Mouse (Mus musculus) stomach, postnatal 0 days (tissue): ENCODE measurements around the gene Ankrd33b. TPM values are rescaled to one million over a fixed set of nuclear protein-coding genes. Genes with fewer than 3 reads are reported as not detected.
A peak's percentile ranks its signal among the peaks of the same experiment; 100 is the strongest.

Source experiments
- ATAC-seq: fragments of 200-750 bp; cut with Nextera tagmentation; 2 replicates; pipeline ENCODE4 v1.8.0; 2017; ENCODE audit not compliant: low FRiP score, low TSS enrichment
- DNase-seq: peaks from one replicate; pipeline ENCODE4 v3.0.0-alpha.2; 2016; ENCODE audit warnings: low spot score
- H3K27ac ChIP-seq: fragments of 300-500 bp; sonication (generic); replicated peaks from 2 replicates; pipeline ENCODE4 v1.5.1; 2014; ENCODE audit warnings: mild to moderate bottlenecking, control low read depth
- H3K27me3 ChIP-seq: fragments of 300-500 bp; sonication (generic); 2 replicates; pipeline ENCODE4 v1.6.1; 2014; ENCODE audit warnings: low read length; ENCODE audit not compliant: control insufficient read depth, insufficient read depth
- H3K36me3 ChIP-seq: fragments of 300-500 bp; sonication (generic); 2 replicates; pipeline ENCODE4 v1.6.1; 2014; ENCODE audit warnings: low read length, mixed read lengths; ENCODE audit not compliant: control insufficient read depth, insufficient read depth
- H3K4me1 ChIP-seq: fragments of 300-500 bp; sonication (generic); replicated peaks from 2 replicates; pipeline ENCODE4 v1.6.1; 2014; ENCODE audit warnings: antibody characterized with exemption; ENCODE audit not compliant: control insufficient read depth, insufficient read depth
- H3K4me2 ChIP-seq: fragments of 300-500 bp; sonication (generic); replicated peaks from 2 replicates; pipeline ENCODE4 v1.6.1; 2014; ENCODE audit warnings: low read depth, mild to moderate bottlenecking, control low read depth, moderate library complexity
- H3K4me3 ChIP-seq: fragments of 300-500 bp; sonication (generic); 2 replicates; pipeline ENCODE4 v1.5.1; 2014; ENCODE audit warnings: low read depth, low read length, control low read depth
- H3K9ac ChIP-seq: fragments of 300-500 bp; sonication (generic); 2 replicates; pipeline ENCODE4 v1.6.1; 2014; ENCODE audit warnings: mild to moderate bottlenecking, low read length, control low read depth, mixed read lengths
- H3K9me3 ChIP-seq: fragments of 300-500 bp; sonication (generic); 2 replicates; pipeline ENCODE4 v1.6.1; 2016; ENCODE audit warnings: low read length; ENCODE audit not compliant: control insufficient read depth
- CTCF ChIP-seq: IDR thresholded peaks from 2 replicates; pipeline ENCODE4 v1.5.1; 2016; ENCODE audit warnings: antibody characterized with exemption, low read depth, mild to moderate bottlenecking, moderate library complexity
- EP300 ChIP-seq: optimal IDR thresholded peaks from 2 replicates; pipeline ENCODE3; 2016; ENCODE audit warnings: antibody characterized with exemption
- WGBS: fragments of 180-500 bp; shearing (Covaris S2); extraction: QIAGEN DNeasy Blood & Tissue Kit; methylation state at CpG from one replicate; pipeline ENCODE4 v1.1.7; 2014; 5-methylcytosine and 5-hydroxymethylcytosine counted together
- polyA plus RNA-seq: library from polyadenylated mRNA; unstranded; fragments of >200 nt; fragmentation: Nextera tagmentation; extraction: Ambion mirVana; gene quantifications from 2 replicates; pipeline ENCODE4 v1.2.1, GENCODE M21; 2015

The Ankrd33b gene
- polyA plus RNA-seq, 1 experiment from 2014 or later: 0.41 TPM

DNA sequence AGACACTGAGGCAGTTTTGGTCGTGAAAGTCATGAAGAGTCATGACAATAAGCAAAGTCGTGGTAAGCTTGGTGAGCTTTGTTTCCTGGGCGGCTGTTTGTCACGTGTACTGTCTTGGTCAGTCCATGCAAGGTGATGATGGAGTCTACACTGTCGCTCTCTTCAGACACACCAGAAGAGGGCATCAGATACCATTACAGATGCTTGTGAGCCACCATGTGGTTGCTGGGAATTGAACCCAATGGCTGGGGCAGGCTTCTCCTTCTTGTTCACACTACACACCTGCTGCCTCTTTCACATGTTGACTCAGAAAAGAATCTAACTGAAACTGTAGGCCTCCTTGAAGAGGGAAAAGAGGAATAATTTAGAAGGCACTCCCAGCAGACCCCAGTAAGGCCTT, 19.3 kb downstream of the Ankrd33b start:
- DNase-seq (no peak), ATAC-seq (no peak)
- Histone ChIP-seq H3K4me2 (no peak overlapping the region), H3K27ac (no peak overlapping the region), H3K4me3 (no peak overlapping the region), H3K4me1 (no peaks in the 10 kb centered on the region), H3K9me3 (no peaks in the 10 kb centered on the region), H3K9ac (no peak overlapping the region), H3K27me3 (no peaks in the 10 kb centered on the region), H3K36me3 (no peaks in the 10 kb centered on the region)
- TF ChIP-seq EP300 (no peak), CTCF (no peak)
- 81% methylated on average over 5 of the region's 5 CpGs for WGBS

DNA sequence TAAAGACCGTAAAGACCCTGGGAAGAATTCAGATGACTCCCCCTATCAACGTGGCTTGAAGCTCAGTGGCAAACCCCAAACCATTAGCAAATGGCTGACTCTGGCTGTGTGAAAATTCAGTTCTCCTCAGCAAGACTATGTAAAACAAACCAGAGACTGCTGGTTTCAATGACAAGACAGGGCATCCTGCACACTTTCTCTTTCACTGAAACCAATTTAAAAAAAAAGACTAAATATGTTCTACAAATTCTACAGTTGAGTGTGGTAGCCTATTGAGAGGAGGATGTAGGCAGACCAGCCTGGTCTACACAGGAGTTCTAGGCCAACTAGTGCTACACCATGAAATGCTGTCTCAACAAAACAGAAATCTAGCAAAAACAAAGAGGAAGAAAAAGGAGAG, 21.0 kb downstream of the Ankrd33b start:
- Histone ChIP-seq H3K9me3 (no peaks in the 10 kb centered on the region), H3K27me3 (no peaks in the 10 kb centered on the region), H3K4me3 (no peak overlapping the region), H3K36me3 (no peaks in the 10 kb centered on the region), H3K4me2 (no peak overlapping the region), H3K27ac (no peak overlapping the region), H3K4me1 (no peaks in the 10 kb centered on the region), H3K9ac (no peak overlapping the region)
- 73% methylated on average over 2 of the region's 2 CpGs for WGBS
- DNase-seq: no peak
- no peak for ATAC-seq
- no peak for TF ChIP-seq EP300
- no peak for TF ChIP-seq CTCF

DNA sequence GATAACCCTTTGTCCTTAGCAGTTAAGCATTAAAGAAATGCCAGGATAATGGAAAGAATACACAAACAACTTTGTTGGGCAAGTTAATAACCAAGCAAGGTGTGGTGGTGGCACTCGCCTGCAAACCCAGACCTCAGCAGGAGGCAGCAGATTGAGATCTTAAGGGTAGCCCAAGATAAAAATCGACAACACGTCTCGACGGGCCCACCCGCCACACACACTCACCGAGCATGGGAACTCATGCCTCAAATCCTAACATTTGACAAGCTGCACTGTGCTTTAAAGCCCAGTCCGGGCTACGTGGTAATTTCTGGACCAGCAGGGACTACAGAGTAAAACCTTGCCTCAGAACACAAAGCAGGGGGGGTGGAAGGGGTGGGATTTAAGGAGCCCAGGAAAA, 22.2 kb downstream of the Ankrd33b start:
- H3K9ac ChIP-seq: no peak overlapping the region
- H3K9me3 ChIP-seq: no peaks in the 10 kb centered on the region
- no peaks in the 10 kb centered on the region for H3K27me3 ChIP-seq
- TF ChIP-seq CTCF (no peak), EP300 (no peak)
- H3K4me2 ChIP-seq: no peak overlapping the region
- no peaks in the 10 kb centered on the region for H3K36me3 ChIP-seq
- WGBS: 54% methylated on average over 9 of the region's 9 CpGs
- no peaks in the 10 kb centered on the region for H3K4me1 ChIP-seq
- DNase-seq: no peak
- ATAC-seq: no peak
- no peak overlapping the region for H3K27ac ChIP-seq
- no peak overlapping the region for H3K4me3 ChIP-seq

DNA sequence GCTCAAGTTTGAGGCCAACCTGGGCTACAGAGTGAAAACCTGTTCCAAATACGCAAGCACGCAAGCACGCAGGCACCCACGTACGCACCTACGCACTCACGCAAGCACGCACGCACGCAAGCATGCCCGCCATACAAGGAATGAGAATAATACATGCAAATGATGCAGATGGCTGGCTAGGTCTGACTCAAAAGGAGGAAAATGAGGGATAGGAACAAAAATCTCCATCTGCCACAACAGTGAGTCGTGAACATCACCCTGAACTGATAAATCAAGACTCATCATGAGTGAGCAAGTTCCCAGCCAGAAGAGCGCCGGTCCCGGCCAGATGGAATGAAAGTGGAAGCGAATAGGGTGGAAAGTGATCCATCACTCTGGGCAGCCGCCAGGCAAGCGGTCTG, 22.7 kb downstream of the Ankrd33b start:
- TF ChIP-seq CTCF (no peak), EP300 (no peak)
- Histone ChIP-seq H3K27me3 (no peaks in the 10 kb centered on the region), H3K4me2 (no peak overlapping the region), H3K9me3 (no peaks in the 10 kb centered on the region), H3K9ac (no peak overlapping the region), H3K36me3 (no peaks in the 10 kb centered on the region), H3K4me3 (no peak overlapping the region), H3K27ac (no peak overlapping the region), H3K4me1 (no peaks in the 10 kb centered on the region)
- 75% methylated on average over 18 of the region's 18 CpGs for WGBS
- ATAC-seq (no peak), DNase-seq (no peak)

DNA sequence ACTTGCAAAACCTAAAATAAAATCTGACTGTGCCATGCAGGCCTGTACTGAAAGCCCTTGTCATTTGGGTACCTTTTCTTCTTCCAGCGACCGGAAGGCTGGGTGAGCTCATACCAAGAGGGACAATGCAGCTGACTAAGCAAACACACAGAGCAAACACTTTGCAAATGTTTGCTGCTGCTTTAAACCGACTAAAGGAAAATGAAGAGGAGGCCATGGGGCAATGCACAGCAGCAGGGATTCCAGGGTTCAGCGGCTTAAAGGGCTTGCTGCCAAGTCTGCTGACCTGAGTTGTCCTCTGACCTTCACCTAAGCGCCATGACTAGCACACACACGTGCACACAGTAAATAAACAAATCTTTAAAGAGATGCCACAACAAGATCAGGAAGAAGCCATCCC, 23.9 kb downstream of the Ankrd33b start:
- WGBS: 16% methylated on average over 6 of the region's 6 CpGs
- no peaks in the 10 kb centered on the region for H3K9me3 ChIP-seq
- TF ChIP-seq CTCF: no peak
- TF ChIP-seq EP300: no peak
- H3K36me3 ChIP-seq: no peaks in the 10 kb centered on the region
- no peak overlapping the region for H3K4me2 ChIP-seq
- H3K4me1 ChIP-seq: no peaks in the 10 kb centered on the region
- H3K27me3 ChIP-seq: no peaks in the 10 kb centered on the region
- DNase-seq (peak; percentile 37), ATAC-seq (peak; percentile 67)
- H3K4me3 ChIP-seq: no peak overlapping the region
- no peak overlapping the region for H3K27ac ChIP-seq
- no peak overlapping the region for H3K9ac ChIP-seq

DNA sequence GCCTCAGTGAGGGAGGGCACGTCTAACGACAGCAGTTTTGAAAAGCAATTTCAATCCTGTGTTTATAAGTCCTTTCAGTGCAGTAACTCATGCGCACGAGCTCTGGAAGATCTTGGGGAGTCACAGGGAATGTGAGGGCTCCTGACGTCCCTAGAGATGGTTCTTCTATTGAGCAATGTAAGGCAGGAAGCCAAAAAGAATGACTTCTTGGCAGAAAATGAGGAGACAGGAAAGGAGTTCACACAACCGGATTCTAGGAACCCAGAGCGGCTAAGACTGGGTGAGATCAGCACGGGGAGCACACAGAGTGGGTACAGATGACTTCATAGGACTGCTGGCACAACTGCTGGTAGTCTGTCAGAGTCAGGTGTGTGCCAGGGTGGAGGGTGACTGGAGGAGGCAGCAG, 25.0 kb downstream of the Ankrd33b start:
- TF ChIP-seq CTCF: no peak
- TF ChIP-seq EP300: no peak
- Histone ChIP-seq H3K27ac (peak overlapping the region; percentile 24), H3K4me3 (no peak overlapping the region), H3K9me3 (no peaks in the 10 kb centered on the region), H3K9ac (no peak overlapping the region), H3K4me2 (no peak overlapping the region), H3K36me3 (no peaks in the 10 kb centered on the region), H3K27me3 (no peaks in the 10 kb centered on the region), H3K4me1 (no peaks in the 10 kb centered on the region)
- no peak for DNase-seq
- WGBS: 32% methylated on average over 8 of the region's 8 CpGs
- ATAC-seq: peak; percentile 52; the same call in 1 of the 2 replicates
